Mouse (Mus musculus): ENCODE measurements around the gene Slc22a17.

Gene Slc22a17

GRCm38 (mm10) chr14:54939434-54940175, 26.7 kb upstream of the Slc22a17 start:
- peak; percentile 62 to 73 for DNase-seq (ENCODE audit: low spot score in 2 of 2)

DNA sequence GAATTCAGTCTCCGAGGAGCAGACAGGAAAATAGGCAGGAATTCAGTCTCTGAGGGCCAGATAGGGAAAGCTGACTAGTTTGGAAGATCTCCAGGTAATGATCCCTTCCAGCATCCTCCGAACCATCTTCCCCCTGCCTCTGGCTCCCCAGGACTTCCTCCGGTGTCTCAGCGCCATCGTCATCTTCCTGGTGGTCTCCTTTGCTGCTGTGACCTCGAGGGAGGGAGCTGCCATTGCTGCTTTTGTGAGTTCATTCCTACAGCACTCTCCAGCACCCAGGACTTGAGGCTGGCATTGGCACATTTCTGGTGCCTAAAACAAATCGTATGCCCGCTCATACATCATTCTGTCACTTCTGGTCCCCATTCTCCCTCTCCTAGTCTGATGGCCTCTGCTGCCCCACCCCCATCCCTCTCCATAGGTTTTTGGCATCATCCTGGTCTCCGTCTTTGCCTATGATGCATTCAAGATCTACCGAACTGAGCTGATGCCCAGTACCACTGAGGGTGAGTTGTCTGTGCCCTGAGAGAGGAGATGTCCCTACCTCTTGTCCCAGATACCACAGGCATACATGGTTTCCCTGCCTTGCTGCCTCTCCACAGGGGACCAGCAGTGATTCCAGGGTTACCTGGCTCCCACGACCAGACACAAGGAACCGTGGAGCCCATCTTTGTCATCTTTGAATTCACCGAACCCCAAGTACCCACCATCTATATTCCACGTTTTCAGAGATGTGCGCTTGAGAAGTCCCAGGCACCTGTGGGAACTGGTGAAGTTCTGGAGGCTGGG, 25.7 kb upstream of the Slc22a17 start:
- DNase-seq (ENCODE audit: low spot score in 2 of 2), result no peak

DNA sequence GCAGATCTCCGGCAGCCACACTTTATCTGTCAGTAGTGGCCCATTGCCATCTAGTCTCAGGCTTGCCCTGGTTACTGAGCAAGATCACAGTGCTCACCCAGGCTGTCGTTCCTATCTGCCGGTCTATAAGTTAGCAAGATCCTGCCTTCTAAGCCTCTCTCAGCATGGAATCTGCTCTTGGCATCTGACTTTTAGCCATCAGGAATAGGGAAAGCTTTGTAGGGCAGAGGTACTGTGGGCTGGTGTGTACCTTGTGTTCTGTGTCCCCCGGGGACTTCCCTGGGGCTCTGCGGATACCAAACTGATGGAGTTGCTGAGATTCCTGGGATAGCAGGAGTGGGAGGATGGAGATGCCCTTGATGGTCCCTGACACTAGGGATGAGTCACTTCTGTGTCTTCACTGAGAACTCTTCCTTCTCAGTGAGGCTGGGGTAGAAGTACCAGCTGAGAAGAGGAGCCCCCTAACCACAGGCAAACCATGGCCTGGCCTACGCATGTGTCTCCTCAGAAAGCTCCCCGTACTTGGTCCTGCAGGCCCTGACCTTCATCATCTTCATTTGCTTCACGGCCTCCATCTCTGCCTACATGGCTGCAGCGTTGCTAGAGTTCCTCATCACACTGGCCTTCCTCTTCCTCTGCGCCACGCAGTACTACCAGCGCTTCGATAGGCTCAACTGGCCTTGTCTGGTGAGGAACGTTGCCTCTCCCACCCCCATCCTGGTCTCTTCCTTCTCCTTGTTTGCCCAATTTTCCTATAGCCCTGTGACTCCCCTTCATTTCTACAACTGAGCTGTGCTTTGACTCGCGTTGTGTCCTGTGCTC, 24.6 kb upstream of the Slc22a17 start:
- DNase-seq (ENCODE audit: low spot score in 2 of 2), result no peak

- no peak for DNase-seq (ENCODE audit: low spot score in 2 of 2)
Observed at GRCm38 (mm10) chr14:54936831-54937160, 23.9 kb upstream of the Slc22a17 start.

- no peak for DNase-seq (ENCODE audit: low spot score in 2 of 2)
Observed at GRCm38 (mm10) chr14:54935904-54936830, 23.2 kb upstream of the Slc22a17 start, which contains the start of gene Cmtm5. TSS of gene Cmtm5 (plus strand) at chr14:54936261.

GRCm38 (mm10) chr14:54932645-54933150, 19.8 kb upstream of the Slc22a17 start, which contains the start of gene Il25:
TSS of gene Il25 (plus strand) at chr14:54932695.
- DNase-seq (ENCODE audit: low spot score in 2 of 2), result no peak

DNA sequence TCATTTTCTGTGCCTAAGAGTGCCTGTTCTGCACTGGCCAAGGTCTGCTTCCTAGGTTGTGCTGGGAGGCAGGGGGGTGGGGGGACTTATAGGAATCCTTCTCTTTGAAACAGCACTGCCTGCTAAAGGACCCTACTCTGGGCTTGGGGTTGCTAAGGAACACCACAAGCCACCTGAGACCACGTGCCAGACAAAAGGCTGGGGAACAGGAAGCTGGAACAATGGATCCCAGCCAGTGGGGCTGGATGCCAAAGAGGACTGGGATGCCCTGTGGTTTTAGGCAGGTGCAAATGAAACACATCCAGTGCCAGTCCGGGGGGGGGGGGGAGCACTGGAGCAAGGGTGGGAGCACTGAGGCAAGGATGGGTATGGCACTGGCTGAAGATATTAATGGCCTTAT, 17.5 kb upstream of the Slc22a17 start:
- DNase-seq (ENCODE audit: low spot score in 2 of 2), result no peak

GRCm38 (mm10) chr14:54929801-54930200, 16.9 kb upstream of the Slc22a17 start:
- DNase-seq (ENCODE audit: low spot score in 2 of 2), result no peak

DNA sequence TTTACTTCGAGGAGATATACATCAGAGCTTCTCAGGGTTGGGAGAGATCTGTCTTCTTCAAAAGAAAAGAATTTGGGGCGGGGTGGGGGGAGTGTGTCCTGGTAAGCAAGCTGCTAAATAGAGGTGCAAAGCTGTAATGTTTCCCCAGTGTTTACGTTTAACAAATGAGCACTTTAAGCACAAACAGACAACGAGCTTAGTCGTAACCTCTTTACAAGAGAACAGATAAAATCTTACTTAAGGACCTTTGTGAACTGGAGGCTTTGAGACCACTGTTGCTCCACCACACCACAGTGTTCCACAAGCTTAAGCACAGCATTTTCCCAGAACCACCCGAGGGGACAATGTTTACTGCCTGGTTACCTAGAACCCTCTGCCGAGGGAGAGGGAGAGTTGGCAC, 14.4 kb upstream of the Slc22a17 start:
- DNase-seq (ENCODE audit: low spot score in 2 of 2), result no peak

DNA sequence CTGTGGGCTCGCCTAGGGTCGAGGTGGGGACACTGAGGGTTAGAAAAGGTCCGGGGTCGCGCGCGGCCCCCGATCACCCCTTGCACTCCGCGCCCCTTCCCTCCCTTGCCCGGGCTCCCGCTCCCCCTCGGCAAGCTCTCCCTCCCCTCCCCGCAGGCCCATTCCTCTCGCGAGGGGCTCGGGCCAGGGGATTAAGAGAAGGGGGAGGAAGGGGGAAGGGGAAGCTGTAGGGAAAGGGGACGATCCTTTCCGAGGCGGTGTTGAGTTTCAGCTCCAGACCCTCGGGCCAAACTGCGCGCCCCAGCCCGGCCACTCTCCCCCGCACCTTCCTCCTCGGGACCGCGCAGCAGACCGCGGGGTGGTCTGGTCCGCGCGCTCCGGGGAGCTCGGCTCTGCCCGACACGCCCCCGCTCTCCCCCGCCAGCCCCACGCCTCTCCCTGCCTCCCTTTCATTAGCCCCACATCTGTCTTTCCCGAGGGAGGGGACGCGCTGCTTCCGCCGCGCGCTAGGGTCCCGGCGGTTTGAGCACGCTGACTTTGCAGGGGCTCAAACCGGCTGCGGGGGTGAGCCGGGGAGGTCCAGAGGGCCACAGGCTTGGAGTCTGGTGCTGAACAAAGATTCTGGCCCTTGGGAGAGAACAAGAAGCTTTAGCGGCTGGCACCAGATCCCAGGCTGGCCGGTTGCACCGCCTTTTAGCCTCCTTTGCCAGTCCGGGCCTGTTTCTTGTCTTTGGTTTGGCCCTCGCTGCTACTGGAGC, 13.6 kb upstream of the Slc22a17 start:
- DNase-seq (ENCODE audit: low spot score in 2 of 2), result peak; percentile 85 to 86

DNA sequence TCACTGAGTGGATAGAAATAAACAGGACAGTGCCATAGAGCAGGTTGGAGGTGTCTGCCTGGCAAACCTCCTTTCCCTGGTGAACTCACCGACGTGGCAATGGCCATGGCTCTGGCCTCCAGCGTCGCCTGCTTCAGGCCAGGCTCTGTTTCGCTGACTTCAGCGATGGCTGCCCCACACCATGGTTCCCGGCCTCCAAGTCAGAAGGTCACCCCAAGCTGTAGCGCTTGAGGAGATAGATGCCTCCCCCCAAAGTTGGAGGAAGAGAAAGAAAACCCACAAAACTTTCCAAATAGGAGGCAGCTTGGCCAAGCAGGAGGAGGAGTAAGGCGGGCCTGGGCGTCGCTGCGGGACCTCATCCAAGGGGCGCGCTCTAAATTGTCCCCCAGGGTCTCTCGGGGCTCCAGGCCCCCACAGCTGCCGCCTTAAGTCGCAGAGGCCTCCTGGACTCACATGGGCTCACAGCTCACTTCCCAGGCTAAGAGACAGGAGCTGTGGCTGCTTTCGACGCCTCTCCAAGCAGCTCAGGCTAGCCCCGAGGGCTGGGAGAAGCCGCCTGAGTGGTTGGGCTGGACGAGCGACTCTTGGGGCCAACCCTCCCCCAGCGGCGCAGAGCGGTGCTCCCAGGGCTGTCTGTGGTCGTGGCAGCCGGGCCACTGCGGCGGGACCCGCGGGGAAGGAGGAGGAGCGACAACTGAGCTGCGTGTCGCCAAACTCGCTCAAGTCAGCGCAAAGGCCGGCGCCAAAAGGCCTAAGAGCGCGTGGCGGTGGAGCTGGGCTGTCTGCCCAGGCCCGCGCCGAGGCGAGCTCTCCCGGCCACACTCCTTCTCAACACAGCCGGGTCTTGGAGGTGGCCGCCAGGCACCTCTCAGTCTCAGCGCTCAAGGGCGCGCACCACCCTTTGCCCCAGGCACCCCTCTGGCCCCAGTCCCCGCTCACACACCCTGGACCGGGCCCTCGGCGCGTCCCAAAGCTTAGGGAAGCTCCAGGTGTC, 12.7 kb upstream of the Slc22a17 start, which contains the start of gene Efs:
Gene Efs, minus strand, starts transcription at position 778 of the 994 bp plus-strand sequence.
- DNase-seq (ENCODE audit: low spot score in 2 of 2), result peak; percentile 74 to 76

- peak; percentile 70 to 79 for DNase-seq (ENCODE audit: low spot score in 2 of 2)
Observed at GRCm38 (mm10) chr14:54924641-54925348, 11.9 kb upstream of the Slc22a17 start.

- no peak for DNase-seq (ENCODE audit: low spot score in 2 of 2)
Observed at GRCm38 (mm10) chr14:54920076-54920685, 7.2 kb upstream of the Slc22a17 start.

- no peak for DNase-seq (ENCODE audit: low spot score in 2 of 2)
Observed at GRCm38 (mm10) chr14:54913343-54913742, 411 bp upstream of the Slc22a17 start.

DNA sequence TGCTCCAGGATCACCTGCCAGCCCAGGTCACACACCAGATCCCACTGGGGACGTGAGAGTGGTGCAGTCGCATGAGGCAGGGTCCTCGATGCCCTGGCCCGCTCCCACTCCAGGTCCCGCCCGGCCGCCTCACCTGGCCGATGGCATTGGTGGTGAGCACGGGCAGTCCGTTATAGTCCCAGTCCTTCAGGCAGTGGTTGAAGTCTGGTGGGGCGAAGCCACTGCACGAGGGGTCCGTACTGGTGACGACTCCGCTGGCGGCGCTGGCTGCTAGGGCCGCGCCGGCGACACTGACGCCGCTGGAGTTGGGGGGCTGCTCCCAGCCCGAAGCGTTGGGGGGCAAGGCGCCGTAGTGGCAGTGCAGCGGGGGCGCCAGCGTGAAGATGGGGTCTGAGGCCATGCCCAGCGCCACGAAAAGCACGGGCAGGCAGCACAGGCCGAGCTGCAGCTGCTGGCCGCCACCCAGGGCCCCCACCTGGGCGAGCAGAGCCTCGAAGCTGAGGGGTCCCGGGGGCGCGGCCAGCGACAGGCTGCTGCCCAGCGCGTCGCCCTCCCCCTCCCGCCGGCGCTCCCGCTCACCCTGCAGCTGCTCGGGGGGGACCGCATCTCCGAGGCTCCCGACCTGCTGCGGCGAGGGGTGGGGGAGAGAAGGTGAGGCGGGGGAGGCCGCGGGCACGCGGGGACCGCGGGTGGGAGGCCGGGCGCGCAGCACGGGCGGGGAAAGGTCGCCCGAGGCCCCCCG, 652 bp downstream of the Slc22a17 start:
- DNase-seq (ENCODE audit: low spot score in 2 of 2), result no peak

- no peak for DNase-seq (ENCODE audit: low spot score in 2 of 2)
Observed at GRCm38 (mm10) chr14:54908682-54909081, 4.2 kb downstream of the Slc22a17 start.

- no peak for DNase-seq (ENCODE audit: low spot score in 2 of 2)
Observed at GRCm38 (mm10) chr14:54903641-54904040, 9.3 kb downstream of the Slc22a17 start.
